Mouse (Mus musculus) liver, embryonic 16.5 days (tissue): Measurements from ENCODE around the gene Spock2. TPM values are rescaled to one million over a fixed set of nuclear protein-coding genes. Genes with fewer than 3 reads are reported as not detected.

Experiments
- ATAC-seq: fragments of 200-750 bp; cut with Nextera tagmentation; 2 replicates; pipeline ENCODE4 v1.8.0; 2017; ENCODE audit warnings: low read depth, mild to moderate bottlenecking, moderate number of reproducible peaks, moderate library complexity
- H3K27ac ChIP-seq: fragments of 300-500 bp; sonication (generic); 2 replicates; pipeline ENCODE4 v1.5.1; 2014; ENCODE audit warnings: mild to moderate bottlenecking, low read length
- H3K27me3 ChIP-seq: fragments of 300-500 bp; sonication (generic); 2 replicates; pipeline ENCODE4 v1.6.1; 2014; ENCODE audit warnings: low read depth, low read length, mixed read lengths; ENCODE audit not compliant: control insufficient read depth, insufficient read depth
- H3K36me3 ChIP-seq: fragments of 300-500 bp; sonication (generic); 2 replicates; pipeline ENCODE4 v1.6.1; 2014; ENCODE audit warnings: mild to moderate bottlenecking; ENCODE audit not compliant: control insufficient read depth, insufficient read depth
- H3K4me1 ChIP-seq: fragments of 300-500 bp; sonication (generic); 2 replicates; pipeline ENCODE4 v1.6.1; 2014; ENCODE audit warnings: low read depth, low read length, mixed read lengths; ENCODE audit not compliant: control insufficient read depth
- H3K4me2 ChIP-seq: fragments of 300-500 bp; sonication (generic); 2 replicates; pipeline ENCODE4 v1.6.1; 2014; ENCODE audit warnings: low read depth, low read length, mixed read lengths
- H3K4me3 ChIP-seq: fragments of 300-500 bp; sonication (generic); 2 replicates; pipeline ENCODE4 v1.5.1; 2014; ENCODE audit warnings: low read depth, mild to moderate bottlenecking, low read length
- H3K9ac ChIP-seq: fragments of 300-500 bp; sonication (generic); 2 replicates; pipeline ENCODE4 v1.6.1; 2014; ENCODE audit warnings: low read depth, low read length
- H3K9me3 ChIP-seq: fragments of 300-500 bp; sonication (generic); replicated peaks from 2 replicates; pipeline ENCODE4 v1.6.1; 2016; ENCODE audit warnings: low read length; ENCODE audit not compliant: control insufficient read depth
- WGBS: fragments of 180-500 bp; shearing (Covaris S2); extraction: QIAGEN DNeasy Blood & Tissue Kit; methylation state at CpG from one replicate; pipeline ENCODE4 v1.1.7; 2014; ENCODE audit not compliant: insufficient replicate concordance; 5-methylcytosine and 5-hydroxymethylcytosine counted together
- polyA plus RNA-seq: library from polyadenylated mRNA; unstranded; fragments of >200 nt; fragmentation: Nextera tagmentation; extraction: Ambion mirVana; gene quantifications from 2 replicates; pipeline ENCODE4 v1.2.1, GENCODE M21; 2015

Spock2 gene
- polyA plus RNA-seq: 0.02 and 0.14 TPM in 2 replicates

DNA sequence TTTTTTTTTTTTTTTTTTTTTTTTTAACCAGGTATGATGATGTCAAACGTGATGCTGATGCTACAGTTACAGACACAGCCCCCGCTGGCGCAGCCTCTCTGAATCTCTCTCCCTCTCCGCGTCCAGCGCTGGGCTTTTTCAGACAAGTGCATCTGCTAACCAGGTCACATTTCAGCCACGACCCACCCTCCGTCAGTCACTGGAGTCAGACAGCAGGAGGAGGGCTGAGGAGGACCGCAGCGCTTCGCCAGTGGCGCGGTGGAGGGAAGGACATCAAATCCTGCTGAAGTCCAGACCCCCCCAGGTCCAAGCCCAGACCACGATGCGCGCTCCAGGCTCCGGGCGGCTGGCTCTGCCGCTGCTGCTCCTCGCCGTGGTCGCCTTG, at the start of gene Spock2:
Gene Spock2 (plus strand): TSS at position 74 of the 385 bp plus-strand sequence.
- Histone ChIP-seq H3K9me3 (no peaks in the 10 kb centered on the region), H3K27me3 (peaks cover 55% of the 10 kb centered on the region), H3K27ac (no peak within 1 kb of the TSS), H3K4me1 (peaks cover 3% of the 10 kb centered on the region), H3K36me3 (no peaks in the 10 kb centered on the region), H3K4me3 (peak within 1 kb of the TSS; percentile 45), H3K9ac (0 out of 2 replicates have a peak within 1 kb of the TSS, but pooled peaks have one; percentile 16), H3K4me2 (peak within 1 kb of the TSS; percentile 60)
- no peak for ATAC-seq
- WGBS: 2% methylated on average over 22 of the region's 22 CpGs

GRCm38 (mm10) chr10:60062173-60062572, 43.8 kb upstream of the Spock2 start:
- H3K9ac ChIP-seq: no peak overlapping the region
- H3K27me3 ChIP-seq: no peaks in the 10 kb centered on the region
- H3K4me2 ChIP-seq: no peak overlapping the region
- H3K4me3 ChIP-seq: no peak overlapping the region
- WGBS: 77% methylated on average over 5 of the region's 5 CpGs
- ATAC-seq: no peak
- H3K36me3 ChIP-seq: no peaks in the 10 kb centered on the region
- no peak overlapping the region for H3K27ac ChIP-seq
- H3K4me1 ChIP-seq: no peaks in the 10 kb centered on the region; the same call in 1 of the 2 replicates
- no peaks in the 10 kb centered on the region for H3K9me3 ChIP-seq

DNA sequence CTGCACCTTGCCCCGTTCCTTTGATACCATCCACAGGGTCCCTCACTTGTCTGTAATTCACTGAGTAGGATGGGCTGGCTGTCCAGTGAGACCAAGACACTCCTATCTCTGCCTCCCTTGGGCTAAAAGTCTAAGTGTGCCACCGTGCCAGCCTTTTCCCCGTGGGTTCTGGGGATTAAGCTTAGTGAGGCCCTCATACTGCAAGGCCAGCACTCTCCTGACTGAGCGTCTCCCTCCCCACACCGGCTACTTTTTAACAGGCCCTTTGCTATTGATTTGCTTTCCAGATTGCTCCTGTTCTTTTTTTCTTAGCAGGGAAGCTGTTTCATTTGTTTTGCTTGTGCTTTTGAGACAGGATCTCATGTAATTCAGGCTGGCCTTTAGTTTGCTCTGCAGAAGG, 43.1 kb upstream of the Spock2 start:
- Histone ChIP-seq H3K27me3 (no peaks in the 10 kb centered on the region), H3K36me3 (no peaks in the 10 kb centered on the region), H3K4me2 (no peak overlapping the region), H3K27ac (no peak overlapping the region), H3K4me1 (no peaks in the 10 kb centered on the region; the same call in 1 of the 2 replicates), H3K9ac (no peak overlapping the region), H3K9me3 (no peaks in the 10 kb centered on the region), H3K4me3 (no peak overlapping the region)
- WGBS: 63% methylated on average over 5 of the region's 5 CpGs
- no peak for ATAC-seq

- no peak overlapping the region for H3K9ac ChIP-seq
- no peak overlapping the region for H3K4me3 ChIP-seq
- no peaks in the 10 kb centered on the region for H3K9me3 ChIP-seq
- WGBS: 63% methylated on average over 3 of the region's 3 CpGs
- H3K4me1 ChIP-seq: no peaks in the 10 kb centered on the region; the same call in 1 of the 2 replicates
- H3K4me2 ChIP-seq: no peak overlapping the region
- no peaks in the 10 kb centered on the region for H3K27me3 ChIP-seq
- ATAC-seq: no peak
- H3K27ac ChIP-seq: no peak overlapping the region
- no peaks in the 10 kb centered on the region for H3K36me3 ChIP-seq
These were observed 39.5 kb upstream of the Spock2 start for GRCm38 (mm10) chr10:60066524-60066923.

DNA sequence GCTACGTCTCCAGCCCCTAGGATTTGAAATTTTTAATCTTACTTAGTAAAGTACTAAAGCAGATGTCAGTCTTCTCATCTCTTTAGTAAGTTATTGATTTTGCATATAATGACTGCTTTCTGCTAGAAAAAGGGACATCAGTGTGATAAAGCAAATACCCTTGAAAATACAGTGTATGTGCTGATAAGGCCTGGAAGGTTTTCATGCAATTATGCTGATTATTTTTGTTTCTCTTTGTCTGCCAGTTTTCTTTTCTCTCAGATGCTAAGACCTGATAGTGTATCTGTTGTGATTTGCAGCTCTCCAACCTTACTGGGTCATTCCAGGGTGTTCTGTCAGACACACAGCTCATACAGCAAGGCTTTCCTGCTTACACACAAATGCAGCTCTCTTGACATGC, 30.9 kb upstream of the Spock2 start:
- Histone ChIP-seq H3K4me1 (peaks cover 35% of the 10 kb centered on the region), H3K9me3 (no peaks in the 10 kb centered on the region), H3K9ac (no peak overlapping the region), H3K4me3 (no peak overlapping the region), H3K4me2 (no peak overlapping the region), H3K36me3 (no peaks in the 10 kb centered on the region), H3K27ac (no peak overlapping the region), H3K27me3 (no peaks in the 10 kb centered on the region)
- ATAC-seq: no peak
- 68% methylated on average over 1 of the region's 1 CpGs for WGBS

DNA sequence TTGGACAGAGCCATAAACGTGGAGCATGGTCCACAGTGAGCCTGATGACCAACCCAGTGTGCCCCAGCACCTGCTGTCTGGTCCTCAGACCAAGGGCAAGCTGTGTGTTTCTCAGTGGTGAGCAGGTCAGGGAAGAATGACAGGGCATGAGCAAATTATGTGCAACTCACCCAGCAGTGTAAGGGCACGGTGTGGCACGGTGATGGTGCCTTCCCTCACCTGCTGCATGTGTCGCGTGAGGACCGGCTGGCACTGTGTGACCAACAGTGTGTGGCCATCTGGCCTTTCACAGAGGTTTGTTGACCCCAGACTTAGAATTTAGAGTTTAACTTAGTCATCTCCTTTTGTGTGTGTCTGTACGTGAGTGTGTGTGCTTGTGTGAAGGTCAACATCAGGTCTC, 28.8 kb upstream of the Spock2 start:
- Histone ChIP-seq H3K27ac (peak overlapping the region; percentile 85; the same call in 1 of the 2 replicates), H3K9me3 (no peaks in the 10 kb centered on the region), H3K4me2 (no peak overlapping the region), H3K4me1 (peaks cover 47% of the 10 kb centered on the region), H3K4me3 (no peak overlapping the region), H3K9ac (no peak overlapping the region), H3K36me3 (no peaks in the 10 kb centered on the region), H3K27me3 (no peaks in the 10 kb centered on the region)
- 86% methylated on average over 7 of the region's 7 CpGs for WGBS
- no peak for ATAC-seq

GRCm38 (mm10) chr10:60077736-60078560, 28.1 kb upstream of the Spock2 start:
- no peaks in the 10 kb centered on the region for H3K9me3 ChIP-seq
- H3K4me1 ChIP-seq: peaks cover 51% of the 10 kb centered on the region
- H3K4me2 ChIP-seq: peak overlapping the region; percentile 71
- H3K9ac ChIP-seq: peak overlapping the region; percentile 53
- H3K4me3 ChIP-seq: peak overlapping the region; percentile 39
- no peaks in the 10 kb centered on the region for H3K36me3 ChIP-seq
- peak; percentile 79 for ATAC-seq
- peak overlapping the region; percentile 85 for H3K27ac ChIP-seq
- 31% methylated on average over 18 of the region's 18 CpGs for WGBS
- H3K27me3 ChIP-seq: no peaks in the 10 kb centered on the region

GRCm38 (mm10) chr10:60078561-60078917, 27.5 kb upstream of the Spock2 start:
- Histone ChIP-seq H3K36me3 (no peaks in the 10 kb centered on the region), H3K4me2 (peak overlapping the region; percentile 71), H3K9me3 (no peaks in the 10 kb centered on the region), H3K4me1 (peaks cover 51% of the 10 kb centered on the region), H3K4me3 (peak overlapping the region; percentile 39), H3K27ac (peak overlapping the region; percentile 85), H3K27me3 (no peaks in the 10 kb centered on the region), H3K9ac (no peak overlapping the region)
- ATAC-seq: peak; percentile 86
- 23% methylated on average over 5 of the region's 5 CpGs for WGBS

GRCm38 (mm10) chr10:60080171-60080570, 25.8 kb upstream of the Spock2 start:
- peaks cover 51% of the 10 kb centered on the region for H3K4me1 ChIP-seq
- peak overlapping the region; percentile 65 for H3K27ac ChIP-seq
- 0 out of 2 replicates have a peak overlapping the region, but pooled peaks have one; percentile 6 for H3K4me2 ChIP-seq
- H3K27me3 ChIP-seq: no peaks in the 10 kb centered on the region
- H3K4me3 ChIP-seq: no peak overlapping the region
- H3K9ac ChIP-seq: peak overlapping the region; percentile 22; the same call in 1 of the 2 replicates
- ATAC-seq: peak; percentile 51
- 36% methylated on average over 3 of the region's 3 CpGs for WGBS
- no peaks in the 10 kb centered on the region for H3K36me3 ChIP-seq
- no peaks in the 10 kb centered on the region for H3K9me3 ChIP-seq
